ENCODE assay signal across 27 mouse cellular contexts in genomic region chr7:91724397-91724796, GRCm38 (mm10).
"Had no signal": no experiment of that assay in that cellular context is flagged by ENCODE, and none has a peak within 500 bp of the region (broad histone marks: within the 10 kb centered on the region; RNA-seq: fewer than 3 reads in every experiment).

No protein-coding gene starts in this region.

- H3K4me3 ChIP-seq: gastrocnemius, adult 2 months; heart, embryonic 10.5 days; heart, embryonic 13.5 days; heart, embryonic 15.5 days; hindbrain, embryonic 13.5 days; hindbrain, embryonic 15.5 days; kidney, embryonic 15.5 days; layer of hippocampus, adult 2 months; left cerebral cortex, adult 2 months; limb, embryonic 13.5 days; limb, embryonic 15.5 days; liver, embryonic 12.5 days had no signal

- H3K9me3 ChIP-seq: heart, embryonic 10.5 days; heart, embryonic 13.5 days; heart, embryonic 15.5 days; hindbrain, embryonic 13.5 days; hindbrain, embryonic 15.5 days; kidney, embryonic 15.5 days; limb, embryonic 13.5 days; limb, embryonic 15.5 days; liver, embryonic 12.5 days had no signal

- H3K4me2 ChIP-seq: heart, embryonic 13.5 days; heart, embryonic 15.5 days; hindbrain, embryonic 13.5 days; hindbrain, embryonic 15.5 days; kidney, embryonic 15.5 days; limb, embryonic 13.5 days; limb, embryonic 15.5 days; liver, embryonic 12.5 days had no signal

- H3K27ac ChIP-seq: gastrocnemius, adult 2 months; heart, embryonic 10.5 days; heart, embryonic 13.5 days; heart, embryonic 15.5 days; hindbrain, embryonic 13.5 days; hindbrain, embryonic 15.5 days; hindbrain, postnatal 0 days; kidney, embryonic 15.5 days; layer of hippocampus, adult 2 months; left cerebral cortex, adult 2 months; limb, embryonic 13.5 days; limb, embryonic 15.5 days; liver, embryonic 12.5 days; liver, embryonic 14.5 days had no signal

- H3K4me1 ChIP-seq: heart, embryonic 10.5 days; heart, embryonic 13.5 days; heart, embryonic 15.5 days; hindbrain, embryonic 13.5 days; hindbrain, embryonic 15.5 days; kidney, embryonic 15.5 days; limb, embryonic 13.5 days; limb, embryonic 15.5 days; liver, embryonic 12.5 days had no signal

- H3K9ac ChIP-seq: heart, embryonic 13.5 days; heart, embryonic 15.5 days; hindbrain, embryonic 13.5 days; hindbrain, embryonic 15.5 days; kidney, embryonic 15.5 days; limb, embryonic 13.5 days; limb, embryonic 15.5 days; liver, embryonic 12.5 days; liver, embryonic 14.5 days had no signal

- ATAC-seq: hindbrain, postnatal 0 days; intestine, embryonic 16.5 days; liver, embryonic 12.5 days had no signal

- DNase-seq: gastrocnemius, adult 2 months; gastrocnemius, postnatal 10 days; gastrocnemius, postnatal 25 days; heart, adult 18-20 months; heart, postnatal 14 days; heart, postnatal 36 days; kidney, adult 11 months; kidney, adult 2 months; kidney, adult 9 months; kidney, postnatal 10 days; kidney, postnatal 25 days; kidney, postnatal 4 days; left cerebral cortex, postnatal 4 days had no signal

- H3K36me3 ChIP-seq: heart, embryonic 10.5 days; heart, embryonic 13.5 days; heart, embryonic 15.5 days; hindbrain, embryonic 13.5 days; hindbrain, embryonic 15.5 days; kidney, embryonic 15.5 days; limb, embryonic 13.5 days; limb, embryonic 15.5 days; liver, embryonic 12.5 days had no signal

- H3K27me3 ChIP-seq: heart, embryonic 13.5 days; heart, embryonic 15.5 days; hindbrain, embryonic 13.5 days; hindbrain, embryonic 15.5 days; kidney, embryonic 15.5 days; limb, embryonic 13.5 days; limb, embryonic 15.5 days; liver, embryonic 12.5 days had no signal
